Mouse (Mus musculus): Measurements from ENCODE around the gene Klhl13. TPM values are rescaled to one million over a fixed set of nuclear protein-coding genes. Genes with fewer than 3 reads are reported as not detected.

The Klhl13 gene
- polyA plus RNA-seq (2017; shearing (Covaris generic)), result not detected

- no peak for ATAC-seq
Measured at GRCm38 (mm10) chrX:23364514-23365381, at the start of gene Klhl13. TSS of gene Klhl13 (minus strand) at chrX:23365082.

- no peak for ATAC-seq
Measured at GRCm38 (mm10) chrX:23409296-23410149, 44.6 kb upstream of the Klhl13 start.

- ATAC-seq, result no peak
Measured at GRCm38 (mm10) chrX:23388716-23389115, 23.8 kb upstream of the Klhl13 start.

GRCm38 (mm10) chrX:23363441-23363840 is 1.4 kb downstream of the Klhl13 start:
- ATAC-seq, result no peak

- ATAC-seq, result no peak
Measured at GRCm38 (mm10) chrX:23360446-23360845, 4.4 kb downstream of the Klhl13 start.

- ATAC-seq, result no peak
Measured at GRCm38 (mm10) chrX:23350083-23350482, 14.8 kb downstream of the Klhl13 start.

- ATAC-seq, result no peak
Measured at GRCm38 (mm10) chrX:23328116-23328515, 36.8 kb downstream of the Klhl13 start.

- no peak for ATAC-seq
Measured at GRCm38 (mm10) chrX:23318857-23319256, 46.0 kb downstream of the Klhl13 start.

- no peak for ATAC-seq
Measured at GRCm38 (mm10) chrX:23295952-23296598, 68.8 kb downstream of the Klhl13 start.

GRCm38 (mm10) chrX:23285442-23285817 is 79.5 kb downstream of the Klhl13 start:
- ATAC-seq, result no peak

- no peak for ATAC-seq
Measured at GRCm38 (mm10) chrX:23284530-23285441, 80.1 kb downstream of the Klhl13 start.

GRCm38 (mm10) chrX:23267601-23268000 is 97.3 kb downstream of the Klhl13 start:
- no peak for ATAC-seq

GRCm38 (mm10) chrX:23248752-23249151 is 116.1 kb downstream of the Klhl13 start:
- no peak for ATAC-seq
